Mouse (Mus musculus): ENCODE measurements around the gene Rab15.

Gene Rab15

GRCm38 (mm10) chr12:76778305-76779083 lies 44.2 kb downstream of the Rab15 start:
- no peak for DNase-seq (ENCODE audit: low spot score)

DNA sequence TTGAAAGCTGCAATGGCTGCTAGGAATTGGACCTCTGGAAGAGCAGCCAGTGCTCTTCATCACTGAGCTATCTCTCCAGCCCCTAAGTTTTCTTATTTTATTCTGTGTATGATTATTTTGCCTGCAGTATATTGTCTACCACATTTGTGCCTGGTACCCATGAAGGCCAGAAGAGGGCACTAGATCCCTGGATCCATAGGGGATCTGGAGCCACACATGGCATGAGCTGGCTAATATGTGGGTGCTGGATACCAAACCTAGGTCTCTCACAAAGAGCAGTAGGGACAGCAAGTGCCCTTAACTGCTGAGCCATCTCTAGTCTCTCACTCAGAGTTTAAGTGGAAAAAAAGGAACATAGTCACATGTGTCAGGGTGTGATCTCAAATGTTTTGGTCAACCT lies 44.9 kb downstream of the Rab15 start:
- no peak for DNase-seq (ENCODE audit: low spot score)

DNA sequence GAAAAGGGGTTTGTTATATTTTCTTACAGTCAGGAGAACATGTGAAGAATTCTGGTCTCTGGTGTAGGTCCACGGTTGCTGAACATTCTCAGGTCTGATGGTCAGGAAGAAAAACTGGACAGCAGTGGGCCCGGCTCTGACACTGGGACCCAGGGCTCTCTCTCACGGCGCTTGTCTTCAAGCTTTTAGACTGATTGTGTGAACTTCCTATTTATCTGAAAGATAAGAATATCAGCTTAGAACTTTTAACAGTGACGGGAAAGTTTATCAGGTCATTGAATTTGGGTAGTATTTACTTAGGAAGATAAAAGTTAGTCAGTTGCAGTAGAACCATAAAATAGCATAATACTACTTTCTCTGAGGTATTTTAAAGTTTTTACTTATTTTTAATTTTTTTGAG lies 45.8 kb downstream of the Rab15 start:
- no peak for DNase-seq (ENCODE audit: low spot score)

GRCm38 (mm10) chr12:76775132-76775531 lies 47.6 kb downstream of the Rab15 start:
- no peak for DNase-seq (ENCODE audit: low spot score)

DNA sequence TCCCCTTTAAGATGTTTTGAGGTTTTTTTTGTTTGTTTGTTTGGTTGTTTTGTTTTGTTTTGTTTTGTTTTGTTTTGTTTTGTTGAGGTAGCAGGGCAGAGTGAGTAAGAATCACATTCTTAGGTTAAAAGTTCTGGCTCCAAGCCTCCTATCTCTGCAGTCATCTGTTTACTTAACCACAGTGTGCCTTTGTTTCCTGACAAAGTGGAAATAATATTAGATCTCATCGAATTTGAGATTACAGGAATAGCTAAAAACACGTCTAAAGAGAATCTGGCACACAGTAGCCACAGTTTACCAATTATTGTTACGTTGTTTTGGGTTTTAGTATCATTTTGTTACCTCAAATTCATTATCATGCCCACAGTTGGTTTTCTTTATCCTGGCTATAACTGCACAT lies 48.1 kb downstream of the Rab15 start:
- DNase-seq (ENCODE audit: low spot score) = no peak

GRCm38 (mm10) chr12:76771540-76771939 lies 51.2 kb downstream of the Rab15 start:
- DNase-seq (ENCODE audit: low spot score) = no peak

GRCm38 (mm10) chr12:76770841-76771500 lies 51.7 kb downstream of the Rab15 start:
- no peak for DNase-seq (ENCODE audit: low spot score)

DNA sequence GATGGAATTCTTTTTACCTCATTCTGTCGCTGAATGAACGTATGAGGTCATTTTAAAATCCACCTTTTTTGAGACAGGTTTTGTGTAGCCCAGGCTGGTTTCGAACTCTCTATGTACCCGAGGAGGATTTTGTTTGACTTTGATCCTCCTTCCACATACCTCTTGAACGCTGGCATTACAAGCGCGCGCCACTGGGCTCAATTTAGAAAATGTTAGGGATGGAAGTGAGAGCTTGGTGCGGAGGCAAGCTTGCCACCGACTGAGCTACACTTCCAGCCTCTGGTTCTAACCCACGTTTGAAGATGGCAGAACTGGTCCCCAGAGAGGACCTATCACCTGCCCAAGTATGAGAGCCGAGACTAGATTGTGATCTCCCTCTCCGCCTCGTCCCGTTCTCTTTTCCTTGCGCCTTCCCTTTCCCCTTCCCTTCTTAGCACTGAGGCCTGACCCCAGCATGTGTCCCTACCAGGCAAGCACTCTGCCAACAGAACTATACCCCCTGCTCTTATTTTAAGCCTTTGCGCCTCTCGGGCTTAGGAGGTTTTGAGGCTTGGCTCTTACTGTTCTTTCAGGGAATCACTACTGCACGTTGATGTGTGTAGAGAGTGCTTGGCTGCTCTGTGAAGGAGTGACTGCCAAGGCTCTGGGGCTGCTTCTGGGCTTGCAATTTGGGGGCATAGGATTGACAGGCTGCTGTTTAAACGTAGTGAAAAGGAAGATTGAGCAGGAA lies 56.6 kb downstream of the Rab15 start:
- peak; percentile 5 for DNase-seq (ENCODE audit: low spot score)

DNA sequence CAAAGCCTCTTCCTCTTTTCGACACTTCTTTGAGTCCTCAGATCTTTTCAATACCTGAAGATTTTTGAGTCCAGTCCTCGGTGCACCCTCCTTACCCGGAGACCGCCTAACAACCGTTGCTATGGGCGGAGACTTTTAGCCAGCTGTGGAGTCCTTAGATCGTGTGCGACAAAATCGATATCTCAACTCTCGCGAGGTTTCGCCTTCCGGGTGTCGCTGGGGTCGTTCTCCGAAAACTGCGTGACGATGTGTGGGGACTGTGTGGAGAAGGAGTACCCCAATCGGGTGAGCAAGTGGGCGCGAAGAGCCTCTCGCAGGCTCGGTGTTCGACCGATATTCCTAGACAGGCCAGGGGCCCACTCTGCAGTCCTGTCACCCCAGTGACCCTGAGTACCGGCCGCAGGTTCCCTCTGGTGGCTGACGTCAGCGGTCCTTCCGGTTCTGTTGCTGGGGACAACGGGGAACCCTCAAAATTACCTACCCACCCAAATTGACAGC lies 57.3 kb downstream of the Rab15 start, which contains the start of the genes Churc1 and Fntb:
Churc1 (plus strand) TSS at position 185 of the 498 bp plus-strand sequence.
Fntb (plus strand) TSS at position 236 of the 498 bp plus-strand sequence.
- DNase-seq (ENCODE audit: low spot score) = peak; percentile 95

DNA sequence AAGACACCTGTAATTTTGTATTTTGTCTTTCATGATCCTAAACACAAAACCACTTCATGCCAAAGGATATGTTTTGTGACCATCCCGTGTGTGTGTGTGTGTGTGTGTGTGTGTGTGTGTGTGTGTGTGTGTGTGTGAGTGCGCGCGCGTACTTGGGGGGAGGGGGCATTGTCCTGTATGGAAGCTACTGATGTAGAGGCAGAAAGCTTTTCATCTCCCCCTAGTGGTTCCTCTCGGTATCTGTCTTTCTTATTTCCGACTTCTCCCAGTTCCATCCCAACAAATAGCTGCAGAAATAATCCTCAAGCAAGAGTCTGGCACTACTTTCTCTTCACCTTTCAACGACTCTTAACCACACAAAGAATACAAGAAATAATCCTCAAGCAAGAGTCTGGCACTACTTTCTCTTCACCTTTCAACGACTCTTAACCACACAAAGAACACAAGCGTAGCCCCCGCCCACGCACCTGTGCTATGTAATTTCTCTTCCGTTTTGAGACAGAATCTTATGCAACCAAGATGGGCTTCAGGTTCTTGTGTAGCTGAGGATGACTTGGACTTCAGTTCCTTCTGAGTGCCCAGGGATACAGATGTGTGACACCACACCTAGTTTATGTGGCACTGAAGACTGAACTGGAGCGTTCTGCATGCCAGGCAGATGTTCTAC lies 69.9 kb downstream of the Rab15 start:
- DNase-seq (ENCODE audit: low spot score) = peak; percentile 24

DNA sequence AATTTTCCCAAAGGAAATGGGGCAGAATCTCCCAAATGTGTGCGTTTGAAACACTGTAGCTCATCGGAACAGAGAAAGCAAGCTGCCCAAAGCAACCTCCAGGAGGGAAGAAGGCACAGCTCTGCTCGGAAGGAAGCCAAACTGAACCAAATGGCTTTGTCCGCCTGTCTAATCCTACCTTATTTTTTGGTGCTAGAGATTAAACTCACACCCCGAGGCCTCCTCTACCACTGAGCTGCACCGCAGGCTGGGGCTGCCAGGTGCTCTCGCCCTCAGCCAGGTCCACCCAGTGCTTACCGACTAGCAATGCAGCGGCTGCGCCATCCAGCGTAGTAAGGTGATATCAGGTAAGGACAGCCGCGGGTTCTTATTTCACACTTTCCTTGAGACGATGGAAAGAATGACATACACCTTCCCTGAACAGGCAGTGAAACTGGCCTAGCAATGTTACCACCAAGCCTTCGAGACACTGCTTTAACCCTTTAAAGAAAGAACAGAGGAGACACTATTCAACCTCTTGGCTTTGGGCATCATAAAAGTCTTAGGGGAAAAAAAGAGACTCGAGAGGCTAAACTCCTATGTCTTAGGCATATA lies 71.7 kb downstream of the Rab15 start:
- DNase-seq (ENCODE audit: low spot score) = no peak

All from urinary bladder, postnatal 14 days (tissue).